Mouse (Mus musculus): ENCODE data around the gene Tmem123.

DNA sequence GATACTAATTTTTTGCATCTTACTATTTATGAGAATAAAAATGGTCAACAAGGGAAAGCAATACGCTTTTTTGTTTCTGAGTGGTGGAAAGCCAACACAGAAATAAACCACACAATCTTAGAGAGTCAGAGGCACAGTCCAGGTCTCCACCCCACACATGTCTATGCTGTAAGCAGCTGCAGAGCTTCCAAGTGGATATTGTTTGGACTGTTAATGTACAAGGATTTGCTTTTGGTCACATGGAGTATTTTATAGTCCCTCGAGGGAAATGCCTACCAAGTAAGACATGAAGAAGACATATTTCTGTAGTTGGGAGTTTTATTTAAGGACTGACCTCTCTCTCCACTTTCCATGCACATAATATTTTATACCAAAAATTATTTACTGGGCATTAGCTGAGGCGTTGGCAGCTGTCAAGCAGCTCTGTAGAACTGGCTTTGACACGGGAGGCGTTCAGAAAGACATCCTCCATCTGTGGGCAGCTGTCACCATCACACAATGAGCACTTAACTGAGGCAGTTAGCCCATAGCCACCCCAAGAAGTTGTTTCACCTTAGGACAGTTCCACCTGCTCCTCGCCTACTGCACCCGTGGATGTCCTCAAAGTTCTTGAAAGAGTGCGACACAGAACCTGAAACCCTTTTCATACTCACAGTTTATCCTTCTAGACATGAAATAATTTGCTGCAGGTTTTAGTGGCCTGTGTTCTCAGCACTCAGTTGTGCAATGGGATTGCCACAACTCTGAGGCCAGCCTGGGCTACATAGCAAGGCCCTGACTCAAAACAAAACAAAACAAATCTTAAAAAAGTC, 26.1 kb downstream of the Tmem123 start:
- TF ChIP-seq CTCF (IDR thresholded peaks at IDR 0.05; ENCODE audit: borderline replicate concordance, insufficient read depth, low read depth, low read length) (no peak), POLR2A (IDR thresholded peaks at IDR 0.05; ENCODE audit: borderline replicate concordance, insufficient read depth, low read length) (no peak)

Data from cerebellum, adult 2 months (tissue).